Mouse (Mus musculus) testis, adult 2 months (tissue): ENCODE data around the gene Rab14.

ENCODE experiments used
- CTCF ChIP-seq: fragments of 200-500 bp; IDR thresholded peaks from 2 replicates; pipeline ENCODE4 v1.5.1; 2012; ENCODE audit warnings: low read depth, mild to moderate bottlenecking, inconsistent platforms, low read length, moderate library complexity; ENCODE audit not compliant: control insufficient read depth, insufficient read depth, insufficient replicate concordance
- POLR2A ChIP-seq: fragments of 200-500 bp; IDR thresholded peaks from 2 replicates; pipeline ENCODE4 v1.6.1; 2012; ENCODE audit warnings: low read depth, mild to moderate bottlenecking, inconsistent platforms, low read length, moderate library complexity; ENCODE audit not compliant: control insufficient read depth

DNA sequence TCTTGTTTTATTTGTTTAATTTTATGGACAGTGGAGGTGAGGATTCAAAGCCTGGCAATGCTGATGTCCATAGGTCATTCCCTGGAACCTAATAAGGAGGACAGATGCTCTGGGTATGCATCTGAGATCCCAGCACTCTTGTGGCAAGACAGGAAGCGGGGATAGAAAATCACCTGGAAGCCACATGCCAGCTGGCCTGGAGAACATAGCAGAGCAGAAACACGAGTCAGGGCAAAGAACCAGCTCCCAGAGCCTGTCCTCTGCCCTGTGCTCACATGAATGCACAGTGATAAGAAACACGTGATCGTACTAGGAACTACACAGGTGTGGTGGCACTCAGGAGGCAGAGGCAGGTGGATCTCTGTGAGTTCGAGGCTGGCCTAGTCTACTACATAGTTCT lies 34.1 kb downstream of the Rab14 start:
- no peak for TF ChIP-seq CTCF
- TF ChIP-seq POLR2A = no peak
